Mouse (Mus musculus): ENCODE results near the gene Map4k2. TPM values are rescaled to one million over a fixed set of nuclear protein-coding genes. Genes with fewer than 3 reads are reported as not detected.

The Map4k2 gene
- polyA plus RNA-seq (2015; fragmentation: Illumina TruSeq; extraction: RNeasy Lipid Tissue Mini Kit (QIAGEN cat#74804); ENCODE audit: insufficient read depth, low replicate concordance) = 230 TPM

GRCm38 (mm10) chr19:6340524-6341452, at the start of gene Map4k2:
TSS of gene Map4k2 (plus strand) at chr19:6341135.

GRCm38 (mm10) chr19:6306137-6306551, 34.8 kb upstream of the Map4k2 start, which contains the start of gene Cdc42bpg:
TSS of gene Cdc42bpg (plus strand) at chr19:6306456.

GRCm38 (mm10) chr19:6334673-6335457, 6.1 kb upstream of the Map4k2 start, which contains the start of gene Men1:
TSS of gene Men1 (plus strand) at chr19:6334979.

GRCm38 (mm10) chr19:6363411-6364240, 22.7 kb downstream of the Map4k2 start, which contains the start of gene Sf1:
TSS of gene Sf1 (plus strand) at chr19:6363690.

GRCm38 (mm10) chr19:6384128-6384527, 43.2 kb downstream of the Map4k2 start, which contains the start of gene Pygm:
TSS of gene Pygm (plus strand) at chr19:6384399.

GRCm38 (mm10) chr19:6399285-6400095, 58.6 kb downstream of the Map4k2 start, which contains the start of gene Rasgrp2:
TSS of gene Rasgrp2 (plus strand) at chr19:6399340.

Other genes starting within 250 kb of the Map4k2 start
- gene AC131692.1, start 246.7 kb upstream of the Map4k2 start, polyA plus RNA-seq (2015; fragmentation: Illumina TruSeq; extraction: RNeasy Lipid Tissue Mini Kit (QIAGEN cat#74804); ENCODE audit: insufficient read depth, low replicate concordance) = 0.47 TPM
- not detected for gene Naaladl1, start 235.4 kb upstream of the Map4k2 start, polyA plus RNA-seq (2015; fragmentation: Illumina TruSeq; extraction: RNeasy Lipid Tissue Mini Kit (QIAGEN cat#74804); ENCODE audit: insufficient read depth, low replicate concordance)
- 4.3 TPM for gene Sac3d1, start 222.5 kb upstream of the Map4k2 start, polyA plus RNA-seq (2015; fragmentation: Illumina TruSeq; extraction: RNeasy Lipid Tissue Mini Kit (QIAGEN cat#74804); ENCODE audit: insufficient read depth, low replicate concordance)
- 16.4 TPM for gene Snx15, start 212.8 kb upstream of the Map4k2 start, polyA plus RNA-seq (2015; fragmentation: Illumina TruSeq; extraction: RNeasy Lipid Tissue Mini Kit (QIAGEN cat#74804); ENCODE audit: insufficient read depth, low replicate concordance)
- 1.8 TPM for gene Batf2, start 200.2 kb upstream of the Map4k2 start, polyA plus RNA-seq (2015; fragmentation: Illumina TruSeq; extraction: RNeasy Lipid Tissue Mini Kit (QIAGEN cat#74804); ENCODE audit: insufficient read depth, low replicate concordance)
- 11.0 TPM for gene Arl2, start 199.6 kb upstream of the Map4k2 start, polyA plus RNA-seq (2015; fragmentation: Illumina TruSeq; extraction: RNeasy Lipid Tissue Mini Kit (QIAGEN cat#74804); ENCODE audit: insufficient read depth, low replicate concordance)
- not detected for gene Majin, start 156.7 kb upstream of the Map4k2 start, polyA plus RNA-seq (2015; fragmentation: Illumina TruSeq; extraction: RNeasy Lipid Tissue Mini Kit (QIAGEN cat#74804); ENCODE audit: insufficient read depth, low replicate concordance)
- gene Gpha2, start 114.8 kb upstream of the Map4k2 start, polyA plus RNA-seq (2015; fragmentation: Illumina TruSeq; extraction: RNeasy Lipid Tissue Mini Kit (QIAGEN cat#74804); ENCODE audit: insufficient read depth, low replicate concordance) = not detected
- gene Ppp2r5b, start 105.3 kb upstream of the Map4k2 start, polyA plus RNA-seq (2015; fragmentation: Illumina TruSeq; extraction: RNeasy Lipid Tissue Mini Kit (QIAGEN cat#74804); ENCODE audit: insufficient read depth, low replicate concordance) = 11.9 TPM
- 6.0 TPM for gene Atg2a, start 99.5 kb upstream of the Map4k2 start, polyA plus RNA-seq (2015; fragmentation: Illumina TruSeq; extraction: RNeasy Lipid Tissue Mini Kit (QIAGEN cat#74804); ENCODE audit: insufficient read depth, low replicate concordance)
- gene Ehd1, start 64.4 kb upstream of the Map4k2 start, polyA plus RNA-seq (2015; fragmentation: Illumina TruSeq; extraction: RNeasy Lipid Tissue Mini Kit (QIAGEN cat#74804); ENCODE audit: insufficient read depth, low replicate concordance) = 36.3 TPM
- 2.1 TPM for gene Cdc42bpg, start 34.7 kb upstream of the Map4k2 start, polyA plus RNA-seq (2015; fragmentation: Illumina TruSeq; extraction: RNeasy Lipid Tissue Mini Kit (QIAGEN cat#74804); ENCODE audit: insufficient read depth, low replicate concordance)
- 15.5 TPM for gene Men1, start 6.2 kb upstream of the Map4k2 start, polyA plus RNA-seq (2015; fragmentation: Illumina TruSeq; extraction: RNeasy Lipid Tissue Mini Kit (QIAGEN cat#74804); ENCODE audit: insufficient read depth, low replicate concordance)
- 447 TPM for gene Sf1, start 22.6 kb downstream of the Map4k2 start, polyA plus RNA-seq (2015; fragmentation: Illumina TruSeq; extraction: RNeasy Lipid Tissue Mini Kit (QIAGEN cat#74804); ENCODE audit: insufficient read depth, low replicate concordance)
- 7.7 TPM for gene Pygm, start 43.3 kb downstream of the Map4k2 start, polyA plus RNA-seq (2015; fragmentation: Illumina TruSeq; extraction: RNeasy Lipid Tissue Mini Kit (QIAGEN cat#74804); ENCODE audit: insufficient read depth, low replicate concordance)
- 258 TPM for gene Rasgrp2, start 58.2 kb downstream of the Map4k2 start, polyA plus RNA-seq (2015; fragmentation: Illumina TruSeq; extraction: RNeasy Lipid Tissue Mini Kit (QIAGEN cat#74804); ENCODE audit: insufficient read depth, low replicate concordance)
- 0.57 TPM for gene Nrxn2, start 77.6 kb downstream of the Map4k2 start, polyA plus RNA-seq (2015; fragmentation: Illumina TruSeq; extraction: RNeasy Lipid Tissue Mini Kit (QIAGEN cat#74804); ENCODE audit: insufficient read depth, low replicate concordance)
- not detected for gene Slc22a12, start 201.9 kb downstream of the Map4k2 start, polyA plus RNA-seq (2015; fragmentation: Illumina TruSeq; extraction: RNeasy Lipid Tissue Mini Kit (QIAGEN cat#74804); ENCODE audit: insufficient read depth, low replicate concordance)